Mouse (Mus musculus): ENCODE measurements around the gene Barx2.
"Not testable (repeated sequence)": the region's sequence is repeated elsewhere in the genome, so short reads cannot be mapped to it uniquely, and the experiment has no call there.

Barx2 gene

GRCm38 (mm10) chr9:31912921-31913738 is at the start of gene Barx2:
Gene Barx2, minus strand, starts transcription at chr9:31913462.
- DNase-seq (ENCODE audit: low read depth, low spot score) = peak; percentile 72

GRCm38 (mm10) chr9:31962265-31962664 is 49.0 kb upstream of the Barx2 start:
- no peak for DNase-seq (ENCODE audit: low read depth, low spot score)

- DNase-seq (ENCODE audit: low read depth, low spot score) = peak; percentile 66
These were observed 47.2 kb upstream of the Barx2 start for GRCm38 (mm10) chr9:31960488-31960887.

GRCm38 (mm10) chr9:31958120-31958519 is 44.9 kb upstream of the Barx2 start:
- DNase-seq (ENCODE audit: low read depth, low spot score) = no peak

GRCm38 (mm10) chr9:31950506-31950905 is 37.2 kb upstream of the Barx2 start:
- DNase-seq (ENCODE audit: low read depth, low spot score) = peak; percentile 76

GRCm38 (mm10) chr9:31949031-31949430 is 35.8 kb upstream of the Barx2 start:
- DNase-seq (ENCODE audit: low read depth, low spot score) = no peak

GRCm38 (mm10) chr9:31947051-31947450 is 33.8 kb upstream of the Barx2 start:
- DNase-seq (ENCODE audit: low read depth, low spot score) = no peak

GRCm38 (mm10) chr9:31942334-31942733 is 29.1 kb upstream of the Barx2 start:
- DNase-seq (ENCODE audit: low read depth, low spot score) = peak; percentile 46

- not testable (repeated sequence) for DNase-seq (ENCODE audit: low read depth, low spot score)
These were observed 23.2 kb upstream of the Barx2 start for GRCm38 (mm10) chr9:31936486-31936885.

- DNase-seq (ENCODE audit: low read depth, low spot score) = peak; percentile 61
These were observed 18.4 kb upstream of the Barx2 start for GRCm38 (mm10) chr9:31931691-31932090.

- no peak for DNase-seq (ENCODE audit: low read depth, low spot score)
These were observed 18.0 kb upstream of the Barx2 start for GRCm38 (mm10) chr9:31931255-31931654.

- no peak for DNase-seq (ENCODE audit: low read depth, low spot score)
These were observed 13.5 kb upstream of the Barx2 start for GRCm38 (mm10) chr9:31926766-31927165.

- DNase-seq (ENCODE audit: low read depth, low spot score) = peak; percentile 88
These were observed 12.8 kb upstream of the Barx2 start for GRCm38 (mm10) chr9:31925830-31926624.

- DNase-seq (ENCODE audit: low read depth, low spot score) = no peak
These were observed 10.3 kb upstream of the Barx2 start for GRCm38 (mm10) chr9:31923529-31923928.

GRCm38 (mm10) chr9:31919802-31920201 is 6.5 kb upstream of the Barx2 start:
- no peak for DNase-seq (ENCODE audit: low read depth, low spot score)

- no peak for DNase-seq (ENCODE audit: low read depth, low spot score)
These were observed 3.2 kb upstream of the Barx2 start for GRCm38 (mm10) chr9:31916421-31916820.

GRCm38 (mm10) chr9:31914871-31915270 is 1.6 kb upstream of the Barx2 start:
- DNase-seq (ENCODE audit: low read depth, low spot score) = peak; percentile 49

- DNase-seq (ENCODE audit: low read depth, low spot score) = peak; percentile 29
These were observed 703 bp upstream of the Barx2 start for GRCm38 (mm10) chr9:31913739-31914591.

GRCm38 (mm10) chr9:31912553-31912920 is 725 bp downstream of the Barx2 start:
- DNase-seq (ENCODE audit: low read depth, low spot score) = no peak

- no peak for DNase-seq (ENCODE audit: low read depth, low spot score)
These were observed 3.0 kb downstream of the Barx2 start for GRCm38 (mm10) chr9:31910221-31910620.

- no peak for DNase-seq (ENCODE audit: low read depth, low spot score)
These were observed 11.5 kb downstream of the Barx2 start for GRCm38 (mm10) chr9:31901781-31902180.

Data from ES-CJ7 (cell line).